Mouse (Mus musculus): ENCODE measurements around the gene Gm21885. TPM values are rescaled to one million over a fixed set of nuclear protein-coding genes. Genes with fewer than 3 reads are reported as not detected.

Gene Gm21885
- polyA plus RNA-seq (2014; fragmentation: Nextera tagmentation; extraction: Ambion mirVana): 0.36 and 1.1 TPM in 2 replicates

- Histone ChIP-seq H3K4me1 (ENCODE audit: control insufficient read depth in 2 of 2, insufficient read depth in 2 of 2, low read length in 2 of 2) (peaks cover 2 to 19% of the 10 kb centered on the region in 2 experiments; a peak in 3 of 4 replicates), H3K27ac (replicated peaks in 1 of 2; ENCODE audit: control insufficient read depth in 1 of 2, insufficient read depth in 1 of 2, low read depth in 2 of 2, low read length in 2 of 2) (peak within 1 kb of the TSS; percentile 1 to 37; a peak in 2 of 4 replicates), H3K36me3 (ENCODE audit: control insufficient read depth, insufficient read depth, low read length) (peaks cover 28% of the 10 kb centered on the region), H3K9ac (ENCODE audit: low read length) (no peak within 1 kb of the TSS), H3K27me3 (ENCODE audit: control insufficient read depth, insufficient read depth, low read length) (no peaks in the 10 kb centered on the region), H3K9me3 (ENCODE audit: control insufficient read depth, low read length) (no peaks in the 10 kb centered on the region), H3K4me3 (ENCODE audit: control insufficient read depth in 1 of 2, insufficient read depth in 1 of 2, low read depth in 1 of 2, low read length in 2 of 2) (no peak within 1 kb of the TSS), H3K4me2 (ENCODE audit: low read length) (no peak within 1 kb of the TSS)
- WGBS: 66% methylated on average over 11 of the region's 11 CpGs
- no peak for ATAC-seq (ENCODE audit: insufficient number of reproducible peaks, insufficient read depth, low FRiP score, low read depth)
These were observed at the start of gene Gm21885 for GRCm38 (mm10) chr11:94281199-94282181. TSS of gene Gm21885 (plus strand) at chr11:94281873.

GRCm38 (mm10) chr11:94233405-94233804 is 48.3 kb upstream of the Gm21885 start:
- Histone ChIP-seq H3K9ac (ENCODE audit: low read length) (no peak overlapping the region), H3K9me3 (ENCODE audit: control insufficient read depth, low read length) (no peaks in the 10 kb centered on the region), H3K4me2 (ENCODE audit: low read length) (no peak overlapping the region), H3K27me3 (ENCODE audit: control insufficient read depth, insufficient read depth, low read length) (no peaks in the 10 kb centered on the region), H3K27ac (replicated peaks in 1 of 2; ENCODE audit: control insufficient read depth in 1 of 2, insufficient read depth in 1 of 2, low read depth in 2 of 2, low read length in 2 of 2) (no peak overlapping the region; a peak in 1 of 4 replicates), H3K4me1 (ENCODE audit: control insufficient read depth in 2 of 2, insufficient read depth in 2 of 2, low read length in 2 of 2) (peaks cover 39 to 46% of the 10 kb centered on the region in 2 experiments), H3K36me3 (ENCODE audit: control insufficient read depth, insufficient read depth, low read length) (no peaks in the 10 kb centered on the region), H3K4me3 (ENCODE audit: control insufficient read depth in 1 of 2, insufficient read depth in 1 of 2, low read depth in 1 of 2, low read length in 2 of 2) (no peak overlapping the region)
- 63% methylated on average over 6 of the region's 6 CpGs for WGBS
- ATAC-seq (ENCODE audit: insufficient number of reproducible peaks, insufficient read depth, low FRiP score, low read depth): no peak

GRCm38 (mm10) chr11:94234380-94234779 is 47.3 kb upstream of the Gm21885 start:
- H3K27me3 ChIP-seq (ENCODE audit: control insufficient read depth, insufficient read depth, low read length): no peaks in the 10 kb centered on the region
- H3K4me1 ChIP-seq (ENCODE audit: control insufficient read depth in 2 of 2, insufficient read depth in 2 of 2, low read length in 2 of 2): peaks cover 32 to 37% of the 10 kb centered on the region in 2 experiments
- 83% methylated on average over 12 of the region's 12 CpGs for WGBS
- H3K4me2 ChIP-seq (ENCODE audit: low read length): no peak overlapping the region
- H3K9ac ChIP-seq (ENCODE audit: low read length): no peak overlapping the region
- H3K9me3 ChIP-seq (ENCODE audit: control insufficient read depth, low read length): no peaks in the 10 kb centered on the region
- H3K27ac ChIP-seq (replicated peaks in 1 of 2; ENCODE audit: control insufficient read depth in 1 of 2, insufficient read depth in 1 of 2, low read depth in 2 of 2, low read length in 2 of 2): no peak overlapping the region
- H3K4me3 ChIP-seq (ENCODE audit: control insufficient read depth in 1 of 2, insufficient read depth in 1 of 2, low read depth in 1 of 2, low read length in 2 of 2): no peak overlapping the region
- ATAC-seq (ENCODE audit: insufficient number of reproducible peaks, insufficient read depth, low FRiP score, low read depth): no peak
- no peaks in the 10 kb centered on the region for H3K36me3 ChIP-seq (ENCODE audit: control insufficient read depth, insufficient read depth, low read length)

- no peak for ATAC-seq (ENCODE audit: insufficient number of reproducible peaks, insufficient read depth, low FRiP score, low read depth)
- no peaks in the 10 kb centered on the region for H3K9me3 ChIP-seq (ENCODE audit: control insufficient read depth, low read length)
- H3K4me3 ChIP-seq (ENCODE audit: control insufficient read depth in 1 of 2, insufficient read depth in 1 of 2, low read depth in 1 of 2, low read length in 2 of 2): no peak overlapping the region
- 86% methylated on average over 8 of the region's 8 CpGs for WGBS
- H3K4me2 ChIP-seq (ENCODE audit: low read length): no peak overlapping the region
- H3K27ac ChIP-seq (replicated peaks in 1 of 2; ENCODE audit: control insufficient read depth in 1 of 2, insufficient read depth in 1 of 2, low read depth in 2 of 2, low read length in 2 of 2): no peak overlapping the region
- peaks cover 31 to 33% of the 10 kb centered on the region in 2 experiments for H3K4me1 ChIP-seq (ENCODE audit: control insufficient read depth in 2 of 2, insufficient read depth in 2 of 2, low read length in 2 of 2)
- no peaks in the 10 kb centered on the region for H3K27me3 ChIP-seq (ENCODE audit: control insufficient read depth, insufficient read depth, low read length)
- no peak overlapping the region for H3K9ac ChIP-seq (ENCODE audit: low read length)
- no peaks in the 10 kb centered on the region for H3K36me3 ChIP-seq (ENCODE audit: control insufficient read depth, insufficient read depth, low read length)
These were observed 46.8 kb upstream of the Gm21885 start for GRCm38 (mm10) chr11:94234857-94235256.

GRCm38 (mm10) chr11:94236074-94236473 is 45.6 kb upstream of the Gm21885 start:
- Histone ChIP-seq H3K27me3 (ENCODE audit: control insufficient read depth, insufficient read depth, low read length) (no peaks in the 10 kb centered on the region), H3K4me2 (ENCODE audit: low read length) (no peak overlapping the region), H3K27ac (replicated peaks in 1 of 2; ENCODE audit: control insufficient read depth in 1 of 2, insufficient read depth in 1 of 2, low read depth in 2 of 2, low read length in 2 of 2) (no peak overlapping the region), H3K9me3 (ENCODE audit: control insufficient read depth, low read length) (no peaks in the 10 kb centered on the region), H3K4me3 (ENCODE audit: control insufficient read depth in 1 of 2, insufficient read depth in 1 of 2, low read depth in 1 of 2, low read length in 2 of 2) (no peak overlapping the region), H3K4me1 (ENCODE audit: control insufficient read depth in 2 of 2, insufficient read depth in 2 of 2, low read length in 2 of 2) (peaks cover 21 to 23% of the 10 kb centered on the region in 2 experiments), H3K36me3 (ENCODE audit: control insufficient read depth, insufficient read depth, low read length) (no peaks in the 10 kb centered on the region), H3K9ac (ENCODE audit: low read length) (no peak overlapping the region)
- 29% methylated on average over 3 of the region's 3 CpGs for WGBS
- peak; percentile 25; the same call in 1 of the 2 replicates for ATAC-seq (ENCODE audit: insufficient number of reproducible peaks, insufficient read depth, low FRiP score, low read depth)

- H3K4me3 ChIP-seq (ENCODE audit: control insufficient read depth in 1 of 2, insufficient read depth in 1 of 2, low read depth in 1 of 2, low read length in 2 of 2): no peak overlapping the region
- no peaks in the 10 kb centered on the region for H3K9me3 ChIP-seq (ENCODE audit: control insufficient read depth, low read length)
- no peak overlapping the region for H3K27ac ChIP-seq (replicated peaks in 1 of 2; ENCODE audit: control insufficient read depth in 1 of 2, insufficient read depth in 1 of 2, low read depth in 2 of 2, low read length in 2 of 2)
- no peaks in the 10 kb centered on the region for H3K36me3 ChIP-seq (ENCODE audit: control insufficient read depth, insufficient read depth, low read length)
- WGBS: 90% methylated on average over 8 of the region's 8 CpGs
- H3K27me3 ChIP-seq (ENCODE audit: control insufficient read depth, insufficient read depth, low read length): no peaks in the 10 kb centered on the region
- no peak overlapping the region for H3K9ac ChIP-seq (ENCODE audit: low read length)
- no peak overlapping the region for H3K4me2 ChIP-seq (ENCODE audit: low read length)
- peaks cover 16 to 18% of the 10 kb centered on the region in 2 experiments for H3K4me1 ChIP-seq (ENCODE audit: control insufficient read depth in 2 of 2, insufficient read depth in 2 of 2, low read length in 2 of 2)
- no peak for ATAC-seq (ENCODE audit: insufficient number of reproducible peaks, insufficient read depth, low FRiP score, low read depth)
These were observed 42.9 kb upstream of the Gm21885 start for GRCm38 (mm10) chr11:94238786-94239185.

GRCm38 (mm10) chr11:94239706-94240105 is 42.0 kb upstream of the Gm21885 start:
- Histone ChIP-seq H3K27ac (replicated peaks in 1 of 2; ENCODE audit: control insufficient read depth in 1 of 2, insufficient read depth in 1 of 2, low read depth in 2 of 2, low read length in 2 of 2) (no peak overlapping the region), H3K27me3 (ENCODE audit: control insufficient read depth, insufficient read depth, low read length) (no peaks in the 10 kb centered on the region), H3K4me2 (ENCODE audit: low read length) (no peak overlapping the region), H3K9ac (ENCODE audit: low read length) (no peak overlapping the region), H3K9me3 (ENCODE audit: control insufficient read depth, low read length) (no peaks in the 10 kb centered on the region), H3K4me1 (ENCODE audit: control insufficient read depth in 2 of 2, insufficient read depth in 2 of 2, low read length in 2 of 2) (peaks cover 16 to 17% of the 10 kb centered on the region in 2 experiments), H3K4me3 (ENCODE audit: control insufficient read depth in 1 of 2, insufficient read depth in 1 of 2, low read depth in 1 of 2, low read length in 2 of 2) (no peak overlapping the region), H3K36me3 (ENCODE audit: control insufficient read depth, insufficient read depth, low read length) (no peaks in the 10 kb centered on the region)
- 36% methylated on average over 9 of the region's 9 CpGs for WGBS
- ATAC-seq (ENCODE audit: insufficient number of reproducible peaks, insufficient read depth, low FRiP score, low read depth): no peak
